Mouse (Mus musculus): ENCODE measurements around the gene Gm10073. TPM values are rescaled to one million over a fixed set of nuclear protein-coding genes. Genes with fewer than 3 reads are reported as not detected.
"Not testable (repeated sequence)": the region's sequence is repeated elsewhere in the genome, so short reads cannot be mapped to it uniquely, and the experiment has no call there.

Gene Gm10073
- polyA plus RNA-seq, 1 experiment, result 38.0 TPM

- H3K4me3 ChIP-seq (replicated peaks; ENCODE audit: extremely low read depth, low read depth, low read length), result peak within 1 kb of the TSS; percentile 72
- DNase-seq, result peak; percentile 87
- H3K4me1 ChIP-seq (ENCODE audit: control insufficient read depth, insufficient read depth, low read length), result peaks cover 4% of the 10 kb centered on the region; the same call in 1 of the 2 replicates
- WGBS, result 1% methylated on average over 53 of the region's 53 CpGs
- peak; percentile 79; the same call in 1 of the 2 replicates for TF ChIP-seq POLR2A (IDR thresholded peaks at IDR 0.05; ENCODE audit: borderline replicate concordance, extremely low read depth, low read depth, low read length)
- TF ChIP-seq CTCF (IDR thresholded peaks at IDR 0.05; ENCODE audit: insufficient read depth, low read length), result no peak
Observed at GRCm38 (mm10) chr8:106603131-106603819, 30.0 kb upstream of the Gm10073 start, which contains the start of gene Cdh1. TSS of gene Cdh1 (plus strand) at chr8:106603351.

GRCm38 (mm10) chr8:106599265-106599979 is 26.2 kb upstream of the Gm10073 start:
- 55% methylated on average over 7 of the region's 7 CpGs for WGBS
- no peak for DNase-seq

GRCm38 (mm10) chr8:106597067-106597466 is 23.8 kb upstream of the Gm10073 start:
- no peak overlapping the region for H3K4me3 ChIP-seq (replicated peaks; ENCODE audit: extremely low read depth, low read depth, low read length)
- TF ChIP-seq POLR2A (IDR thresholded peaks at IDR 0.05; ENCODE audit: borderline replicate concordance, extremely low read depth, low read depth, low read length), result no peak
- TF ChIP-seq CTCF (IDR thresholded peaks at IDR 0.05; ENCODE audit: insufficient read depth, low read length), result no peak
- DNase-seq, result no peak
- 94% methylated on average over 5 of the region's 5 CpGs for WGBS
- H3K4me1 ChIP-seq (ENCODE audit: control insufficient read depth, insufficient read depth, low read length), result no peaks in the 10 kb centered on the region

More at GRCm38 (mm10) chr8:106599265-106599979, 26.2 kb upstream of the Gm10073 start:
- TF ChIP-seq CTCF (IDR thresholded peaks at IDR 0.05; ENCODE audit: insufficient read depth, low read length), result no peak
- TF ChIP-seq POLR2A (IDR thresholded peaks at IDR 0.05; ENCODE audit: borderline replicate concordance, extremely low read depth, low read depth, low read length), result no peak
- Histone ChIP-seq H3K4me1 (ENCODE audit: control insufficient read depth, insufficient read depth, low read length) (no peaks in the 10 kb centered on the region), H3K4me3 (replicated peaks; ENCODE audit: extremely low read depth, low read depth, low read length) (no peak overlapping the region)

- not testable (repeated sequence) for DNase-seq; H3K4me1 ChIP-seq (ENCODE audit: control insufficient read depth, insufficient read depth, low read length); H3K4me3 ChIP-seq (replicated peaks; ENCODE audit: extremely low read depth, low read depth, low read length)
- 84% methylated on average over 3 of the region's 3 CpGs for WGBS
Observed at GRCm38 (mm10) chr8:106595623-106596022, 22.4 kb upstream of the Gm10073 start.

DNA sequence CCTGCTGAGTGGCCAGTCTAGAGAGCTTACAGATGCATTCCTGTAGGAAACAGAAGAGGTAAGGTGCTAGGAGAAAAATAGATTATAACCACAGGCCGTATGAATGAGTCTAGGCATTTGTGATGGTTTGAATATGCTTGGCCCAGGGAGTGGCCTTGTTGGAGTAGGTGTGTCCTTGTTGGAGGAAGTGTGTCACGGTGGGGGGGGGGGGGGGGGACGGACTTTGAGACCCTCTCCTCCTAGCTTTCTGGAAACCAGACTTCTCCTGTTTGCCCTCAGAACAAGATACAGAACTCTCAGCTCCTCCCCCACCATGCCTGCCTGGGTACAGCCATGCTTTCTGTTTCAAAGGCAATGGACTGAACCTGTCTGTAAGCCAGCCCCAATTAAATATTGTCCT is 19.2 kb upstream of the Gm10073 start:
- 37% methylated on average over 3 of the region's 3 CpGs for WGBS
- H3K4me3 ChIP-seq (replicated peaks; ENCODE audit: extremely low read depth, low read depth, low read length), result no peak overlapping the region
- peaks cover 4% of the 10 kb centered on the region; the same call in 1 of the 2 replicates for H3K4me1 ChIP-seq (ENCODE audit: control insufficient read depth, insufficient read depth, low read length)
- no peak for TF ChIP-seq CTCF (IDR thresholded peaks at IDR 0.05; ENCODE audit: insufficient read depth, low read length)
- no peak for TF ChIP-seq POLR2A (IDR thresholded peaks at IDR 0.05; ENCODE audit: borderline replicate concordance, extremely low read depth, low read depth, low read length)
- DNase-seq, result no peak

- Histone ChIP-seq H3K4me1 (ENCODE audit: control insufficient read depth, insufficient read depth, low read length) (peaks cover 4% of the 10 kb centered on the region; the same call in 1 of the 2 replicates), H3K4me3 (replicated peaks; ENCODE audit: extremely low read depth, low read depth, low read length) (no peak overlapping the region)
- WGBS, result 37% methylated on average over 3 of the region's 3 CpGs
- no peak for DNase-seq
- no peak for TF ChIP-seq CTCF (IDR thresholded peaks at IDR 0.05; ENCODE audit: insufficient read depth, low read length)
- no peak for TF ChIP-seq POLR2A (IDR thresholded peaks at IDR 0.05; ENCODE audit: borderline replicate concordance, extremely low read depth, low read depth, low read length)
Observed at GRCm38 (mm10) chr8:106588443-106589431, 15.5 kb upstream of the Gm10073 start.

DNA sequence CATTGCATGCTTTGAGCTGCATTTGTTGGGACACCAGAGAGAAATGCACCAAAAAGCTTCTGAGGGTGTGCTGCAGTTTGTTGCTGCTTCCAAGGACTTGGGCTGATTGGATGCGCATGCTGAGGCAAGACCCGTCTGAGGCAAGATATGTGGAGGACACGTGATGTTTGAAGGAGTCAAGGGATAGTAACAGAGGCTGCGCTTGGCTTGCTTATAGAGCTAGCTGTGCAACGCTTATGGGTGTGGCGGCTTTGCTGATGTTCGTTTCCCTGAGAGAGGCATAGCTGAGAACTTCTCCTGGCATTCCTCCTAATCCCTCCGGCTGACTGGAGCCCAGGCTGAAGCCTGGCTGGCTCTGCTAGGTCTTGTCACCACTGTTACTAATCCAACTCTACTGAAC is 13.6 kb upstream of the Gm10073 start:
- no peak overlapping the region for H3K4me3 ChIP-seq (replicated peaks; ENCODE audit: extremely low read depth, low read depth, low read length)
- DNase-seq, result no peak
- TF ChIP-seq CTCF (IDR thresholded peaks at IDR 0.05; ENCODE audit: insufficient read depth, low read length) (no peak), POLR2A (IDR thresholded peaks at IDR 0.05; ENCODE audit: borderline replicate concordance, extremely low read depth, low read depth, low read length) (no peak)
- H3K4me1 ChIP-seq (ENCODE audit: control insufficient read depth, insufficient read depth, low read length), result peaks cover 4% of the 10 kb centered on the region; the same call in 1 of the 2 replicates
- 80% methylated on average over 8 of the region's 8 CpGs for WGBS

DNA sequence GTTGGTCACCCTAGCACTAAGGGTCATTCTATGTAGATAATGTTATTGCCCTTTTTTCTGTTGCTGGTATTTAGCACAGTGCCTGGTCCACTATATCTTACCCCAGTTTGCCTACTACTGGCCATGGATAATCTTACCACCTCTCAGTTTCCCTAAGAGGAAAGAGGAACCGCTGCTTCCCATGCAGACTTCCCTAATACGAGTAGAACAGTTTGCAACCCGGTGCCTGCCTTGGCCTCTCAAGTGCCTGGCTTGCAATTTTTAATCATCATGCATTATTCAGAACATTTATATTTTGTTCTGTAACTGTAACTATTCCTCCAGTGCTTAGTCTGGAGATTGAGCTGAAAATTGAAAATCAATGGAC is 12.4 kb upstream of the Gm10073 start:
- 75% methylated on average over 3 of the region's 3 CpGs for WGBS
- H3K4me1 ChIP-seq (ENCODE audit: control insufficient read depth, insufficient read depth, low read length), result peaks cover 6% of the 10 kb centered on the region; the same call in 1 of the 2 replicates
- no peak for DNase-seq
- no peak overlapping the region for H3K4me3 ChIP-seq (replicated peaks; ENCODE audit: extremely low read depth, low read depth, low read length)
- TF ChIP-seq POLR2A (IDR thresholded peaks at IDR 0.05; ENCODE audit: borderline replicate concordance, extremely low read depth, low read depth, low read length) (no peak), CTCF (IDR thresholded peaks at IDR 0.05; ENCODE audit: insufficient read depth, low read length) (no peak)

Measured in lung, adult 2 months (tissue).